Mouse (Mus musculus): ENCODE data around the gene Atf2.
"Not testable (repeated sequence)": the region's sequence is repeated elsewhere in the genome, so short reads cannot be mapped to it uniquely, and the experiment has no call there.

Gene Atf2

DNA sequence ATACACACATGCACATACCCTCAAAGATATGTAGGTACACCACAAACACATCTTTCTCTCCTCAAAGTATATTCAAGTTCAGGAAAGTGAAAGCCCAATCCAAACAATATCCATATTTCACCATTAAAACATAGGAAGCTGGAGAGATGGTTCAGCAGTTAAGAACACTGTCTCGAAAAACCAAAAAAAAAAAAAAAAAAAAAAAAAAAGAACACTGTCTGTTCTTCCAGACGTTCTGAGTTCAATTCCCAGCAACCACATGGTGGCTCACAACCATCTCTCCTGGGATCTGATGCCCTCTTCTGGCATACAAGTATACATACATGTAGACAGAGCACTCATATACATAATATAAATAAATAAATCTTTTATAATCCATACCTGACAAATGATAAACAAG lies 6.4 kb downstream of the Atf2 start:
- DNase-seq (ENCODE audit: low spot score): no peak

DNA sequence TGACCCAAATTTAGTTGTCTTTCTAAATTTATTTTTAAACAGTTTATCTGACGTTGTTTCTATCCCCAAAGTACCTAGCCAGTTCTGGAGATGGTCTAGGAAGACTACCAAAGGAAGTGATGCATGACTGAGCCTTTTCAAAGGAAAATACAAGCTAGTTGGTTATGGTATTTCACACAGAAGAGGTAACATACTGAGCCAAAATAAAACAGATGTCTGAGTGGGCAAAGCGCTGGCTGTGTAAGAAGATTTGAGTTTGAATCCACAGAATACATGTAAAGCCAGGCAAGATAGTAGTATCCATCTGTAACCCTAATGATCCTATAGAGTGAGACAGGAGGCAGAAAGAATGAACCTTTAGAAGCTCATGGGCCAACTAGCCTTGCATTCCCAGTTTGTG lies 14.5 kb downstream of the Atf2 start:
- no peak for DNase-seq (ENCODE audit: low spot score)

DNA sequence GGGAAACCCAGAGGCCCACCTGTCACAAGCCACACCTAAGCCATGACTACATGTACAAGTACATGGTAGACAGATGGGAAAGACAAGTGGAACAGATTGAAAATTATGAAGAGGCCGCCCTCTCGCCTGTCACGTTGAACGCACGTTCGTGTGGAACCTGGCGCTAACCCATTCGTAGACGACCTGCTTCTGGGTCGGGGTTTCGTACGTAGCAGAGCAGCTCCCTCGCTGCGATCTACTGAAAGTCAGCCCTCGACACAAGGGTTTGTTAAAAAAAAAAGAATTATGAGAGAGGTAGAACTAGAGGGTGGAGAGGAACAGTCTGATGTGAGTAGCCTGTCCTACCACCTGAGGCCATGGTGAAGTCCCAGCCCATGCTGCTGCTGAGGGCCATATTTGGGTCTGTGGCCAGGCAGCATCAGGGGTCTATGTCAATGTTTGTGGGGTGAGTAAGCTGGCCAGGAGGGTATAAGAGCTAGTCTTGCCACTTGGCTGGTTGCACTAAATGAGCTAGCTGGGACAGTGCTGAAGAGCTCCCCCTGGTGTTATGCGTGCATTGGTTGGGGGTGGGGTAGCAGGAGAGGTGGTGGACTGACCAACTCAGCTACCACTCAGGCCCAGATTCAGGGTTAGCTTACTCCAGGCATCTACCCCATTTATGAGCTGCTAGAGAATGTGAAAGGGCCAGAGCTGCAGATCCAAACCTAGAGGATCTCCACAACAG lies 24.5 kb downstream of the Atf2 start:
- DNase-seq (ENCODE audit: low spot score): peak; percentile 22

DNA sequence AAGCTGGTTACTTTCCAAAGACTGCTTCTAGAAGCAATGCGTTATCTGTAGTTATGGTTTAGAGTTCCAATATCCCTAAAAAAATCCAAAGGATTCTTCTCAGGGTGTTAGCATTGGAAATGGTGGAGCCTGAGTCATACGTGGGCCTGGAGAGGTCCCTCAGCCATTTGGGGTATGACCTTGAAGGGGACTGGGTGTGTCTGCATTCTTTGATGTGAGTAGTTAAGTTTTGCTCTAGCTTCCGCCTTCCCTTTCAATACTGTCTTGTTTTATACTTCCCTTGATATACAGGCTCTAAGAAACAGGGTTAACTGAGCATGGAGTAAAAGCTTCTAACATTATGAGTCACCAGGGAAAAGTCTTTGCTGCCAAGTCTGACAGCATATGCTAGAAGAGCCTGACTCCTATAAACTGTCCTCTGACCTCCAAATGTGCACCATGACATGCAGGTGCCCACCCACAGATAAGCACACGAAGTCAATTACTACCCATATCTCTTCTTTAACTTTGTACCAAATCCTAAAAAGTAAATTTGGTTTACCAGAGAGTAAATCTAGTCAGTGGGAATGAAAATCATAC lies 32.3 kb downstream of the Atf2 start:
- no peak for DNase-seq (ENCODE audit: low spot score)

DNA sequence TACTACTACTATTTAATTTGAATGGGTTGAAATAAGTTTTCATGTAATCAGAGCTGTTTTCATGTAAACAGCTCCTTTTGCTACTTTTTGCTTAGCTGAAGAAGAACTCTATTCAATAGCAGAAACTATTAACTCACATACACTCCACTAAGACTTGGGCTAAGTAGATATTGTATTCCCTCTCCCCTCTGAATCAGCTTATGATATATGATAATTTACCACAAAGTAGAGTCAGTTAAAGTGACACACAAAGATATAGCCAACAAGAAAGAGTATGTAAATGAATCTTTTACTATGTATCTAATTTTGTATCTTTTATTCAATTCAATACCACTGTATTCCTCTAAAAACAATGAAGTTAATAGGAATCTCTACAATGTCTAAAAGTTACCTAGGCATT lies 35.1 kb downstream of the Atf2 start:
- DNase-seq (ENCODE audit: low spot score): no peak

DNA sequence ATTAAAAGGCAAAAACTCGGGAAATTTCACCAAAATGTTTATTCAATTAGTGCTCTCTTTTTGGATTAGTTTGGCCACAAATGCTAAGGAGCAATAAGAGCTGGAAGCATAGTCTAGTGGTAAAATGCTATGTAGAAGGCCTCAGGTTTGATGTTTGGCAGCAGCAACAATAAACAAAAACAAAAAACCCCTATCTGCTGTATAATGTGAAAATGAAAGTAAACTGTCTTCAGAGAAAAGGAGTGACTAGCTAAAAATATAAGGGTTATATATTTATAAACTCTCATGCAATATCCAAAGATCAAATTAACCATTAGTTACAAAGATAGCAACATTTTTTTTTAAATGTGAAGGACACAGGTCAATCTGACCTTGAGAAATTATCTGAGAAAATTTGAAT lies 36.2 kb downstream of the Atf2 start:
- no peak for DNase-seq (ENCODE audit: low spot score)

DNA sequence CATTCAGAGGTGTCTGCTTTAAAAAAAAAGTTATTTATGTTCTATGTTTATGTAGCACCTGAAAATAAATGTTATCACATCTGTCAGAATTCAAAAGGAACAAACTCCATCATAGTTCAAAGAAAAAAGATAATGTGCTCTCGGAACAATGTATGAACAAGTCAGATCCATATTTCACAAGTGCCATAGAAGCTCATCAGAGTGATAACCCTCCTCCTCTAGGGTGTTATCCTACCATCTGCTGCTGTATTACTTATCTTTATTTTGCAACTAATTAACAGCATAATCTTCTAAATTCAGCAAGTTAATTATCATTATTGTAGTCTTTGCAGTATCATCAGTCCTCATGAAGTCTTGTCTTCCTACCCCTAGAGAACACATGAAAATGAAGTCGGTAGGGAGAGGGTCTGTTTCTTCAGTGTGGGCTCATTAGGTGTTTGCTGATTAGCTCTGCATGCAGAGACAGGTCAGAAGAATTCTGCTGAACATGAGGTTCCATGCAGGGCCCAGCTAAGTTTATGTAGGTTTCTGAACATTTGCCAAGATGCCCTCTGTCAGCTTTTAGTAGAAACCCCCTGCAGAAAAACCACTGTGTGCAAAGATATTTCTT lies 57.9 kb downstream of the Atf2 start:
- DNase-seq (ENCODE audit: low spot score): peak; percentile 8

DNA sequence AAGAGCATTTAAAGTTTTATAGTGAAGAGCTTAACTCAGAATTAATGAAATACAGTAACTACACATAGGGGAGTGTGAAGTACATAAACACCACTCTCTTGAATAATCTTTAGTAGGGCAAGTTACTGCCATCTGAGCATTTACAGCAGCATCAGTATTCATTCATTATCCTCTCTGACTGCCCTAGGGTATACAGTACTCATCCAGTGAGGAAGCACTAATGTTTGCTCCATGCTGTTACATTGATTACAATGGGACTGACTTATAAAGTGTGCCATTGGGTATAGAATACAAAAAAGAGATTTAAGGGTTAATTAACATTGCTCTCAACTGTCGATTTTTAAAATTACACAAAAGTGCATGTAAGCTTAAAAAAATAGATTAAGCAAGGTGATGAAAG lies 59.2 kb downstream of the Atf2 start:
- no peak for DNase-seq (ENCODE audit: low spot score)

DNA sequence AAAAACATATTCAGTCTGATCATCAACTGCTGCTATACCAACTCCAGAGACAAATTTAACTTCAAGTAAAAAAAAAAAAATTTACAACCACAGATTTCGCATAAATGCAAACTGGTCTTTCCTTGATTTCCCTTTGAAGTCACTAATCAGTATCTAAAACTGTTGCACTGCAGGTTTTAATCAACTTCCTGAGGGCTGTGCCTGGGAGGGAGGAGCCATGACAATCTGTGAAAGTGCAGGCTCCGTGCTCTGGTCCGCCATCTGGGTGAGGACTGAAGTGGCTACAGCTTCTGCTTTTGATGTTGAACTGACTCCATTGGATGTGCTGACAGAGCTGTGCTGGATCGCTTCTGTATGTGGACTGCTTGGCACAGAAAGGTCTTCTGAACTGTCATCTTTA lies 73.7 kb downstream of the Atf2 start:
- no peak for DNase-seq (ENCODE audit: low spot score)

DNA sequence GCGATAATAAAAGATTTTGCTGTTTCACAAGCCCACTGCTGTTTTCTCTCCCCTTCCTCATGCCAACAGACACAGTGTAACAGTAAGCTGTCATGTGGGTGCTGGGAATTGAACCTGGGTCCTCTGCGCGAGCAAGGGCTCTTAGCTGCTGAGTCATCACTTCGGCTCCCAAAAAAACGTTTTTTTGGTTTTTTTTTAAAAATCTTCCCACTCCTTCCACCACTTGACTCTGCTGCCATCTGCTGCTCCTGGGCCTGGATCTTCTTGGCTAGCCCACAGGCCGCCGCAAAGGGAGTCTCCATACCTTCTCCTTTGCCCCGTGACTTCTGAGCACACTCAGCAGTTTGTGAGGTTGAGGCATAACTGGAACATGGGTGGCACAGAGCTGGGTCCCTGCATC lies 84.8 kb downstream of the Atf2 start:
- no peak for DNase-seq (ENCODE audit: low spot score)

DNA sequence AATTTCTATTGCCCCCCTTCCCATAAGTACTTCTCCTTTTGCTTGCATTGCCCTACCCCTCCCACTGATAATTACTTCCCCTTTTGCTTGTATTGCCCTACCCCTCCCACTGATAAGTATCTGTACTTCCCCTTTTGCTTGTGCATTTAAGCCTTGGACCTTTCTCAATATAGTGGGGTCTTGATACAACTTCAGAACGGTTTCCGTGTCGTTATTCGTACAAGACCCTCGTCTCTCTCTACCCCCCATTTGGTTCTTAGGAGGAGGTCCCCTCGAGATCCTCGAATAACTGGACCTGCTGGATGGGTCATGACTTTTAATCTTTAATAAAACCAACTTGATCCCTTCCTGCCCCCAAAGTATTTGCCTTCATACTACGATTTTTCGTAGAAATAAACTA lies 92.3 kb downstream of the Atf2 start:
- not testable (repeated sequence) for DNase-seq (ENCODE audit: low spot score)

DNA sequence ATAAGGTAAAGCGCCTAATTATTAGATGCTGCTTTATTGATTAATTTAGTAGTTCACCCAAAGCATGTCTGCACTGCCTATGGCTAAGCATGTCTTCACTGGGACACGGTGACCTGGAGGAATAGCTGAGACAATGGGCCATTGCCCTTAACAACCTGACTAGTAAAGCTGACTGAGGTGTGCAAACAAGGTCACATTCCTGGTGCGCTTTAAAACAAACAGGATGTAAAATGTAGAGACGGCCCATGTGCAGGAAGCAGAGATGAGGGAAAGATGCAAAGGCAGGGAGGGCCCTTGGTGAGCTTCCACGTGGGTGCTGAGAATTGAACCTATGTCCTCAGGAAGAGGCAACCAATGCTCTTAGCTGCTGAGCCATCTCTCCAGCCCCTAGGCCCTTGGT lies 93.7 kb downstream of the Atf2 start:
- no peak for DNase-seq (ENCODE audit: low spot score)

DNA sequence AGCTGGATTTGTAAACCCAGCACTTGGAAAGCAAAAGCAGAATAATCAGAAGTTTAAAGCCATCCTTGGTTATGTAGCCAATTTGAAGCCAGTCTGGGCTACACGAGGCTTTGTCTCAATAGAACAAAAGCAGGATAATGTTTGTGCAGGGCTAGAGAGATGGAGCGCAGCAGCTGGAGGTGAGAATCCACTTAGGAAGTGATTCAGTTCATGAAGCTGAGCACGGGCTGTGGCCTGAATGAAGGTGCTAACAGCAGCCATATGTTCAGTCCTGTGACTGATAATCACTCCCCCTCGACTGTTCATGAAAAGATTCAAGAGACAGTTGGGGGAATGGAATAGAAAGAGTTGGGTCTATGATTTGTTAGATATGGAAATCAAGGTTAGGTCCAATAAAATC lies 94.3 kb downstream of the Atf2 start:
- DNase-seq (ENCODE audit: low spot score): no peak

DNA sequence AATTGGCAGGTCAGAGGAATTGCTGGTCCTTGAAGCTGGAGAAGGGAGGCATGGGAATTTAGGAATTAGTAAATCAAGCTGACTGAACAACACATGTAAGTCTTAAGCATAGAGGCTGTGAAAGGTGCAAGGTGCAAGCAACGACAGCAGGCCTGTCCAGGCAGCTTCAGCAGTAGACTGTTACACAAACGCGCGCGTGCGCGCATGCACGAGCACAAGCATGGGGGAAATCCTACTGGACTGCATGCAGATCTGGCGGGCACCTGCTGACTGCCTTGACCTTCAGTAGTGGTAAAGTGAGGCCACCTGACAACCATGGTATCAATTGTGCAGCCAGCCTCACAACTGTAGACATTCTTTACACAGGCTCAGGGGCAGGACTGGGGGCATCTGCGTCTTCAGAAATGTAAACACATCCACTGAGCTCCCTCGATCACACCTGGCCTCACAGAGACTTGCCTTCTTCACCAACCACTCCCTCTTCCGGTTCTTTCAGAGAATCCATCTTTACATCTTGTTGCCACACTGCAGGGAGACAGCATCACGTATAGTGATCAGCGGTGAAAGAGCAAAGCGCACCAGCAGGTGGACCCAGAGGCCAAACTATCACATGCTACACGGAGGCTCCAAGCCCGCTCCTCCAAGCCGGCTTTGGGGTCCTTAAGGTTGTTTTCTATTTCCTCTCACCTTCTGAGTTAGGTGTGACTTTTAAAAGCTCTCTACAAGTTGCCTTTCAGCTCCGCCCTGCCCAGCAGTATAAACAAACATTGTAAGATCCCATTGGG lies 100.4 kb downstream of the Atf2 start:
- no peak for DNase-seq (ENCODE audit: low spot score)

DNA sequence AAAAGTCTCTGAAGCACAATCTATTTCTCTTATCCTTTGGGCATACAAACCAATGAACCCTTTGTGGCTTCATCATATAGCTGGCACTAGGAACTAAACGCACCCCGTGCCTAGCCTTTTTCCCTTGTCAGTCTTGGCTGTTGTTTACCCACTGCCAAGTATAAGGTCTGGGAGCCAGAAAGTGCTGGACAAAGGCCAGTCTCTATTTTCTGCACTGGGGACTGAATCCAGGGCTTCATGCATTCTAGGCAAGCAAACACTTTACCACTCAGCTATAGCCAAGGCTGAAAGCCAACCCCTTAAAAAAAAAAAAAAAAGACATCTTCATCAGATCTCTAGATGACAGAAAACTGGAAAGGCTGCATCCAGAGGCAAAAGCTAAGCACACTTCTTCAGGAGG lies 102.1 kb downstream of the Atf2 start:
- no peak for DNase-seq (ENCODE audit: low spot score)

DNA sequence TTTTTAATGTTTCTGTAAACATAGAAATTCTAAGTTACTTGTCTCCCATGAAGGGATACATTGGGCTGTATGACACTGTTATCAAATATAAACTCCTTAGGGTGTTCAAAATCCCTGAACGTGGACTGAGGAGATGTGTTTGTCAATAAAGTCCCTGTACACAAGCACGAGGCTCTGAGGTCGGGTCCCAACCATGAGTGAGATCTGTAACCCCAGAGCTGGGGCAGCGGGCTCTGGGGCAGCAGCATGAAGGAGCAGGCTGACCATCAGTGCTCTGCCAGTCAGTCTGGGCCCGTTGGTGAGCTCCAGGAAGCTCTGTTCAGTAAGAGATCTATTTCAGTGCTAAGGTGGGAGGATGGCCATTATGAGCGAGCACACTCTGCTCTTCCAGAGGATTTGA lies 104.0 kb downstream of the Atf2 start:
- no peak for DNase-seq (ENCODE audit: low spot score)

DNA sequence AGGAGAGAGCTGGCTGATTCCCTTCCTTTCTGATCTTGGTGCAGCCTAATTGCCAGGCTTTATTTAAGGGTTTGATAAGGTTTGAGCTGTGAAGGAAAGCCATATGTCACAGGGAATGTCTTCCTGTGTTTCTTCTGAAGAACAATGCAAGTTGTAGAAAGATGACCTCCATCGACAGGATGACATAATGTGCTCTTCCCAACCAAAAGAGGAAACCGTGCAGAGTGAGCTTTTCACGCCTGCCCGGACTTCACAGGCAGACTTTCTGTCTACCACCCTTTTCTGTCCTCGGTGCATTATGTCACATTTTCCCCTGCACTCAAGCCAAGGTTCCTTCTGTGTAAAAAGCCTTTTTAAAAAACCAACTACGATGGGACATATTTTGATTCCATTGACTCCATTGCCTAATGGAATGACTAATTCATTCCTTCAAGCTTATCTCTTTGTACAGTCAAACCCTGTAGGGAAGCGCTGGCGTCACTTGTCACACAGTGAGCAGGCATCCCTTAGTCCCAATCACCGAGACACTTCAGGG lies 110.0 kb downstream of the Atf2 start:
- no peak for DNase-seq (ENCODE audit: low spot score)

DNA sequence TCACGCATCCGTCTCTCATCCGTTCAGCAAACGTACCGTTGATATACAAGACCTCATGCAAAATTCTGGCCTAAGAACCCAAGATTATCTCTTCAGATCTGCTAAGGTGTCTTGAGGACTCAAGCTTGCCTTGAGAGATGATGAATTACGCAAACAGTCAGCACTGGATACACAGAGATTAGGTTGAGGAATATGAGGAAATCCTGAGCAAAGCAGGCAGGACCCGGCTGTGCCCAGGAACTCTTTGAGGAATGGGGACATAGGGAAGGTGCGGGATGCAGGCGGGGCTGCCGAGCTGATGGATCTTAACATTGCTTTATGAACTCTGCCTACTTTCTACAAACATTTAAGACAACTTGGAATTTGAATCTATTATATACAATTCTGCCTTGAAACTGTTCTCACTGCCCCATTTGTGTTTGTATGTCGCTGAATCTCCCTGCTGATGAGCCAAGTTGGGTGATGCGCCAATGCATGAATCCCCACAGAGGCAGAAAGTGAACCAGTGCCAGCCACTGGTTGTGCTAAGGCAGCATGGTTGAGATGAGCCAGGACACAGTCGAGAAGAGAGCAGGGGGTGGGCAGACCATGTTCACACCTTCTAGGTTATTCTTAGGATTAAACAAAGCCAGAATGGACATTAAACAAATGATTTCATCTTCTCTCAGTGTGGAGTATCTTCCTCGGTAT lies 112.0 kb downstream of the Atf2 start:
- DNase-seq (ENCODE audit: low spot score): no peak

DNA sequence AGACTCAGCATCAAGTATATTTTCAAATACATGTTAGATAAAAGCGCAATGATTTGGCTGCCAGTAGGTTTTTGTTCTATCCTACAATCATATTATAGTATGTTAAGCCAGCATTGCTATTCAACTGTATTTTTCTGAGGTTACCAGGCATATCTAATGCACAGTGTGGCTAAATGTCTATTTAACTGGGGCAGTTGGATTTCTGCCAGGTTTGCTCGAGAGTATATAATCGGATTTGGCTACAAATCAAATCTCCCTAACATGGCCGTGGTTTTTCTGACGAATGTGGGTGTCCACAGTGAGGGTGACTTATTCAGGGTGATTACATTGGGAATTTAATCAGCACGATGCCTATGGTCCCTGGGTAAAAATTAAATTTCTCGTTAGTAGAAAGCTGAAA lies 112.6 kb downstream of the Atf2 start:
- no peak for DNase-seq (ENCODE audit: low spot score)

DNA sequence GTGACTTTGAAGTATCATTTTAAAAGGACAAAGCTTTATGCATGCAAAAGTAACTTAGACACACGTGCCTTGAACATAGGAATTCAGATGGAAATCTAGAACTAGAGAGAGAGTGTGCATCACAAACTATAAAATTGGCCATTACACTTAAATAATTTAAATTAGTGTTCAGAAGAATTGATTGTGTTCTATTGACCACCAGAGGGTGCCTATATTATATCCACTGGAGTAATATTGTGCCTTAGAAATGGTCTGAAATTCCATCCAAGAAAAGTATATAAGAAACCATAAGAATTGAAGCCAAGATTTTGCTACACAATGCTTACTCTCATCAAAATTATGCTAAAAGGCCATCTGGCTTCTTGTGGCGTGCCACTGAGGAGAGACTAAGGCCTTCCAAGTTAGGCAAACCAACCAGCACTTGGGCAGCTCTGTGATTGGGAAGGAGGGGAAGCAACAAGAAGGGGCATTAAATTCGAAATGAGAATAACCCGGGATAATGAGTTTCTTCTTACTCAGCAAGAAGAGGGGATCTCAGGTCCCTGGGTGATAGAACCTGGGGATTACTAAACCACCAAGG lies 113.3 kb downstream of the Atf2 start:
- DNase-seq (ENCODE audit: low spot score): no peak

DNA sequence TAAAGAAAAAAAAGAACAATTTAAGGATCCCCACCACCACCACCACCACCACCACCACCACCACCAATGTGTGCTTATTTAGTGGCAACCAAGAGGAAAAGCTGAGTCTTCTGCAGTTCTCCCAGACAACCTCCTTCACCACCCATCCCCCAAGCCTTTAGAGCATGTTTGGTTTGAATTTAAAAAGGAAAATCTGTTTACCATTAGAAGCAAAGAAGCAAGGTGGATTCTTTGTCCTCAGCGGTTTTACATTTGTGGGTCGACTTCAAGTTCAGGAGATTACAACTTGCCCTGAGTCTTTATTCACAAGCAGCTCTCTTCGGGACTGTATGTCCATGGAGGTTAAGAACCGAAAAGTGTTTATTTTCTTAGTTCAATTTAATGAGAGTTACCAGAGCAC lies 115.5 kb downstream of the Atf2 start:
- no peak for DNase-seq (ENCODE audit: low spot score)

Data from c-Kit-positive CD71-positive TER-119-positive erythroid progenitor cells, embryonic 14.5 days (primary cell).